Mouse (Mus musculus): Measurements from ENCODE around the gene Gp5. TPM values are rescaled to one million over a fixed set of nuclear protein-coding genes. Genes with fewer than 3 reads are reported as not detected.
A peak's percentile ranks its signal among the peaks of the same experiment; 100 is the strongest.
"Not testable (repeated sequence)": the region's sequence is repeated elsewhere in the genome, so short reads cannot be mapped to it uniquely, and the experiment has no call there.

Gene Gp5
- 31.1 and 37.5 TPM in 2 replicates for polyA plus RNA-seq (2014; fragmentation: Nextera tagmentation; extraction: Ambion mirVana)

DNA sequence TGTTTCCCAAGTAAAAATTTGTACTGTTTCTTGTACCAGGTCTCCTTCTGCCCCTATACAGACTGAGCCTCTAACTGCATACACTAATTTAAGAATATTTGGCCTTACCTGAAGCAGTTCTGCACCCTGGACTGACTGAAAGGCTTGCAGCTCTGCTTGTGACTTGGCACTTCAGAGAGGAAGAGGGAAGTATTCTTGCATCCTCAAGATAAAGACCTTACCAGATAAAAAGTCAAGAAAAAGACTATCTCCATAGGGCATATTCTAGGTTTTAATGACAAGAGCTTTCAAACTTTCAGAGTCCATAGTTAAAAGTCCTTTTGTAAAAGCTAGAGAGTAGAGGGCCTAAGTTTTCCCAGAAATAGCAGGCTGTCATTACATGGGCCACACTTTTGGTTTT is at the start of gene Gp5:
Gene Gp5 (minus strand): TSS at position 133 of the 400 bp plus-strand sequence.
- Histone ChIP-seq H3K9ac (ENCODE audit: low read depth, low read length) (peak within 1 kb of the TSS; percentile 65), H3K36me3 (ENCODE audit: control insufficient read depth, insufficient read depth, low read length) (no peaks in the 10 kb centered on the region), H3K9me3 (ENCODE audit: control insufficient read depth, low read length) (no peaks in the 10 kb centered on the region), H3K4me3 (ENCODE audit: low read depth, low read length) (peak within 1 kb of the TSS; percentile 62), H3K27me3 (replicated peaks; ENCODE audit: control insufficient read depth, insufficient read depth, low read length) (peaks cover 30% of the 10 kb centered on the region), H3K27ac (ENCODE audit: low read depth, low read length) (peak within 1 kb of the TSS; percentile 66), H3K4me2 (peak within 1 kb of the TSS; percentile 100), H3K4me1 (replicated peaks; ENCODE audit: control insufficient read depth, insufficient read depth, low read length) (peaks cover 31% of the 10 kb centered on the region)
- ATAC-seq (replicated peaks; ENCODE audit: low FRiP score) (peak; percentile 67), DNase-seq (ENCODE audit: low spot score) (no peak)

DNA sequence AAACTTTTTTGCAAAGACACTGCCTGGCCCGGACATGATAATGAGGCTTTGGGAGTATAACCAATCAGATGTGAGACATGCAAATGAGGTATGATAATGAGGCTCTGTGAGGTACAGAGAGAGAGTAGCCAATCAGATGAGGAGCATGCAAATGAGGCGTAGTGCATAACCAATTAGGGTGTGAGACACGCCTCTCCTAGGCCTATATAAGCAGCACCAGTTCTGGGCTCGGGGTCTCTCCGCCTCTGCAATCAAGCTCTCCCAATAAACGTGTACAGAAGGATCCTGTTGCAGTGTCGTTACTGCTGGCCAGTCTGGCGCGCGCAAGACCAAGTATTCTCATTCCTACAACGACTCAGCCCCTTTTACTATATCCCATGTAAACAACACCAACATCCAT is 42.9 kb upstream of the Gp5 start:
- not testable (repeated sequence) for ATAC-seq (replicated peaks; ENCODE audit: low FRiP score); DNase-seq (ENCODE audit: low spot score); H3K4me3 ChIP-seq (ENCODE audit: low read depth, low read length); H3K9me3 ChIP-seq (ENCODE audit: control insufficient read depth, low read length); H3K4me2 ChIP-seq; H3K4me1 ChIP-seq (replicated peaks; ENCODE audit: control insufficient read depth, insufficient read depth, low read length); H3K9ac ChIP-seq (ENCODE audit: low read depth, low read length); H3K27ac ChIP-seq (ENCODE audit: low read depth, low read length); H3K27me3 ChIP-seq (replicated peaks; ENCODE audit: control insufficient read depth, insufficient read depth, low read length)
- 94% methylated on average over 11 of the region's 11 CpGs for WGBS
- H3K36me3 ChIP-seq (ENCODE audit: control insufficient read depth, insufficient read depth, low read length): peaks cover 25% of the 10 kb centered on the region

DNA sequence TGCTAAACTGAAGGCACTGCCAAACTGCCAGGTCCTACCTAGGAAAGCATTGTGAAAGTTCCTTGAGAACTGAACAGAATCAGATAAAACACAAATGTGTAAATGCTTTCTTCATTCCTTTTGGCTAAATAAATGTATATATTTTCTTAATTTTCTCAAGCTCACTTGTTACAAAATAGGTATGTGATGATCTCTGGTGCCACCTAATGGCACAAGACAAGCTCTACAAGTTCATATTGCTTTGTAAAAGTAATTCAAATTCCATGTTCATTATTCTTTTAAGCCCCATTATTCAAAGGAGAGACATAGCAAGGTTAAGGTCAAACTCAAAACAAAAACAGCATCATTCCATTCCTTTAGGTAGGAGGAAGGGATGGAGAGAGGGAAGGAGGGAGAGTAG is 3.7 kb upstream of the Gp5 start:
- DNase-seq (ENCODE audit: low spot score) (no peak), ATAC-seq (replicated peaks; ENCODE audit: low FRiP score) (no peak)

DNA sequence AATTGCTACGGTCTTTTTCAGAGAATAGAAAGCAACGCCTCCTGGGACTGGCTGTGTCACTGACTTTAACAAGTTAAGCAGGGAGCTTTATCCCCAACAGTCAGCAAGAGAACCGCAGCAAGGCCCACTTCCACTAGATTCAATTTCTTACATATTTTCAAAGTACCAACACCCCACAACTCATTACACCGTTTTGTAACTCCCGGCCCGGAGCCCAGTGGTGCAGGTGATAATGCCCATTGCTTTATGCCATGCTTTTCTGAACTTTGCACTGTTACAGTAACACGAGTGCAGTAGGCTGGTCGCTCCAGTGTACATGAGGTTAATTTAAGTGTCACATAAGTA is 436 bp downstream of the Gp5 start:
- H3K4me3 ChIP-seq (ENCODE audit: low read depth, low read length): peak overlapping the region; percentile 62
- H3K27me3 ChIP-seq (replicated peaks; ENCODE audit: control insufficient read depth, insufficient read depth, low read length): peaks cover 30% of the 10 kb centered on the region
- no peaks in the 10 kb centered on the region for H3K36me3 ChIP-seq (ENCODE audit: control insufficient read depth, insufficient read depth, low read length)
- peak overlapping the region; percentile 100 for H3K4me2 ChIP-seq
- H3K9ac ChIP-seq (ENCODE audit: low read depth, low read length): 0 out of 2 replicates have a peak overlapping the region, but pooled peaks have one; percentile 65
- no peaks in the 10 kb centered on the region for H3K9me3 ChIP-seq (ENCODE audit: control insufficient read depth, low read length)
- ATAC-seq (replicated peaks; ENCODE audit: low FRiP score) (no peak), DNase-seq (ENCODE audit: low spot score) (no peak)
- H3K4me1 ChIP-seq (replicated peaks; ENCODE audit: control insufficient read depth, insufficient read depth, low read length): peaks cover 31% of the 10 kb centered on the region
- peak overlapping the region; percentile 54; the same call in 1 of the 2 replicates for H3K27ac ChIP-seq (ENCODE audit: low read depth, low read length)
- whole genome bisulfite sequencing: 39% methylated on average over 8 of the region's 8 CpGs

More for the DNA sequence above, 3.7 kb upstream of the Gp5 start:
- H3K9ac ChIP-seq (ENCODE audit: low read depth, low read length): no peak overlapping the region
- H3K9me3 ChIP-seq (ENCODE audit: control insufficient read depth, low read length): no peaks in the 10 kb centered on the region
- no peak overlapping the region for H3K4me2 ChIP-seq
- no peak overlapping the region for H3K27ac ChIP-seq (ENCODE audit: low read depth, low read length)
- peaks cover 22% of the 10 kb centered on the region for H3K4me1 ChIP-seq (replicated peaks; ENCODE audit: control insufficient read depth, insufficient read depth, low read length)
- peaks cover 12% of the 10 kb centered on the region; the same call in 1 of the 2 replicates for H3K27me3 ChIP-seq (replicated peaks; ENCODE audit: control insufficient read depth, insufficient read depth, low read length)
- H3K4me3 ChIP-seq (ENCODE audit: low read depth, low read length): no peak overlapping the region
- H3K36me3 ChIP-seq (ENCODE audit: control insufficient read depth, insufficient read depth, low read length): no peaks in the 10 kb centered on the region

DNA sequence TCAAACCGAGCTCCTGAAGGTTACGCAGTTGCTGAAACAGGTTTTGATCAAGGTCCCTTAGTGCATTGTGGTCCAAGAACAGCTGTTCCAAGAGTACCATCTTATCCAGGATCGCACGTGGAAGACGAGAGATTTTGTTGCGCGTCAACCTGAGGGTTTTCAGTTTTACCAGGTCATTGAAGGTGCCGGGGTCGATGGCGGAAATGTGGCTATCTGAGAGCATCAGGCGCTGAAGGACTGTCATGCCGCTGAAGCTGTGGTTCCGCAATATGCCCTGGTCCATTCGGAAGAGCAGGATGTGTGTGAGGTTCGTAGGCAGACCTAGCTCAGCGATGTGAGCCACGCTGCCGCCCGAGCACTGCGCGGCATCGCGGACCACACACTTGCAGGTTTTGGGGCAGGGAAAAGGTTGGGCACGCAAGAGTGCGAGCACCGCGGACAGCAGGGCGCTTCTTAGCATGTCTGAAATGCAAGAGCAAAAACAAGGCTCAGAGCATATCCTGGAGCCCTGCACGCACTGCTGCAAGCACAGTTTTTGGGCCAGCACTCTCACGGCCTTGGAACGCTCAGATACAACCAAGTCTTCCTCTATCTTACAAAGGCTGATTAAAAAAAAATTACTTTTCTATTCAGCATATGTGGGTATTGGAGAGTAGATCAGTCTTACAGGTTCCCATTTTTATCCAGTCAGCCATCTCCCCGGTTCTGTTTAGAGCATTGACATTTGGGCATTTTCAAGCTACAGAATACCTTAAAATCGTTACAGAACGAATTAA is 996 bp downstream of the Gp5 start:
- H3K4me2 ChIP-seq: peak overlapping the region; percentile 100
- no peaks in the 10 kb centered on the region for H3K36me3 ChIP-seq (ENCODE audit: control insufficient read depth, insufficient read depth, low read length)
- DNase-seq (ENCODE audit: low spot score): peak; percentile 51
- no peak for ATAC-seq (replicated peaks; ENCODE audit: low FRiP score)
- peaks cover 31% of the 10 kb centered on the region for H3K4me1 ChIP-seq (replicated peaks; ENCODE audit: control insufficient read depth, insufficient read depth, low read length)
- H3K9me3 ChIP-seq (ENCODE audit: control insufficient read depth, low read length): no peaks in the 10 kb centered on the region
- 2% methylated on average over 34 of the region's 34 CpGs for WGBS
- H3K27me3 ChIP-seq (replicated peaks; ENCODE audit: control insufficient read depth, insufficient read depth, low read length): peaks cover 30% of the 10 kb centered on the region
- no peak overlapping the region for H3K27ac ChIP-seq (ENCODE audit: low read depth, low read length)
- peak overlapping the region; percentile 62 for H3K4me3 ChIP-seq (ENCODE audit: low read depth, low read length)
- peak overlapping the region; percentile 65 for H3K9ac ChIP-seq (ENCODE audit: low read depth, low read length)

DNA sequence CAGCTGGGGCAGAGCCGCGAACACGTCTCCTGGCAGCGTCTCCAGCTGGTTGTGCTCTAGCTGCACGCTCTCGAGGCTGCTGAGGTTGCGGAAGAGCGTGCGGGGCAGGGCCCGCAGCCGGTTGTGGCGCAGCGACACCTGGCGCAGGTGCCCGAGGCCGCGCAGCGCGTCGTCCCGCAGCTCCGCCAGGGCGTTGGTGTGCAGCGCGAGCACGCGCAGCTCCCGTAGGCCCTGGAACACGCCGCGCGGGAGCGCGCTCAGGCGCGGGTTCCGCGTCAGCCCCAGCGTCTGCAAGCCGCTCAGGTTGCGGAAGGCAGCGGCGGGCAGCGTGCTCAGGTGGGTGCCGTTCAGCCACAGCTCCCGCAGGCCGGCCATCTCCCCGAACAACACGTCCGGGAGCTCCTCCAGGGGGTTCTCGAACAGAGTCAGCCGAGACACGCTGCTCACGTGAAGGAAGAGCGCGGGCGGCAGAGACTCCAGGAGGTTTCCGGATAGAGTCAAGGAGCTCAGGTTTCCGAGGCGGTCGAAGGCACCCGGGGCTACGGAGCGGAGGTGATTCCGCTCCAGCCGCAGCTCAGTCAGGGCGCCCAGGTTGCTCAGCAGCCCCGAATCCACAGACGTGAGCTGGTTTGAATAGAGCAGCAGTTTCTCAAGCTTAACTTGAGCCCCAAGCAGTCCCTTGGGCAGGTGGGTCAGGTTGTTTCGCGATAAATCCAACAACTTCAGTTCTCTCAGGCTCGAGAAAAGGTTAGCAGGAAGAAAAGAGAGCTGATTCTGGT is 1.8 kb downstream of the Gp5 start:
- peak; percentile 68 for DNase-seq (ENCODE audit: low spot score)
- ATAC-seq (replicated peaks; ENCODE audit: low FRiP score): peak; percentile 37; the same call in 1 of the 2 replicates
- Histone ChIP-seq H3K4me3 (ENCODE audit: low read depth, low read length) (peak overlapping the region; percentile 62), H3K27me3 (replicated peaks; ENCODE audit: control insufficient read depth, insufficient read depth, low read length) (peaks cover 30% of the 10 kb centered on the region), H3K9ac (ENCODE audit: low read depth, low read length) (peak overlapping the region; percentile 65), H3K27ac (ENCODE audit: low read depth, low read length) (no peak overlapping the region), H3K9me3 (ENCODE audit: control insufficient read depth, low read length) (no peaks in the 10 kb centered on the region), H3K4me2 (peak overlapping the region; percentile 100), H3K4me1 (replicated peaks; ENCODE audit: control insufficient read depth, insufficient read depth, low read length) (peaks cover 31% of the 10 kb centered on the region), H3K36me3 (ENCODE audit: control insufficient read depth, insufficient read depth, low read length) (no peaks in the 10 kb centered on the region)
- WGBS: under 1% methylated on average over 72 of the region's 72 CpGs

DNA sequence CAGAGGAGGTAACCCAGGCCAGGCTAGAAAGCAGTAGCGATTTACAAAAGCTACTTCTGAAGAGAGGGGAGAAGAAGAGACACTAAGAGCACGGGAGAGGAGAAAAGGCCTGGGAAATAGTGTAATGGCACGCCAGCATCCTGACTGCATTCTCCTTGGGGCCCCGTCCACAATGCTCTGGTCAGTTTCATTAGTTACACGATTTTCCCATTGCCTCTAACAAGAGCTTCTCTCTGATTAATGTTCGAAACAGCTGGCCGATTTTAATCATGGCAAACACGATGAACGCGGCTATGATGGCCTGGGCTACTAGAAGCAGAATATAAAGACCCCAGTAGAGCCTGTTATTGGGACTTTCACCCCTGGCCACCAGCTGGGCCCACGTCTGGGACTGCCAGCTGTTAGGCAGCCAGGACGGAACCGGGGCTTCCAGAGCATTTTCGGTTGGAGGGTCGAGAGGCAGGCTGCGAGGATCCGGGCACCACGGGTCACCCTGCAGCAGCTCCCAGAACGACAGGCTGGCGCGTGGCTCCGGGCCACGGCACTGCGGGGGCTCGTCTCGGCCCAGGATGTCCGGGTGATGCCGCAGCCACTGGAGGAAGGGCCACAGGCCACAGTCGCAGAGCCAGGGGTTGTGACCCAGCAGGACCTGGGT is 2.5 kb downstream of the Gp5 start:
- 21% methylated on average over 29 of the region's 29 CpGs for WGBS
- H3K4me3 ChIP-seq (ENCODE audit: low read depth, low read length): peak overlapping the region; percentile 62
- H3K27ac ChIP-seq (ENCODE audit: low read depth, low read length): no peak overlapping the region
- 0 out of 2 replicates have a peak, but pooled peaks have one; percentile 13 for ATAC-seq (replicated peaks; ENCODE audit: low FRiP score)
- peak; percentile 43 for DNase-seq (ENCODE audit: low spot score)
- H3K4me1 ChIP-seq (replicated peaks; ENCODE audit: control insufficient read depth, insufficient read depth, low read length): peaks cover 31% of the 10 kb centered on the region
- H3K27me3 ChIP-seq (replicated peaks; ENCODE audit: control insufficient read depth, insufficient read depth, low read length): peaks cover 30% of the 10 kb centered on the region
- peak overlapping the region; percentile 65 for H3K9ac ChIP-seq (ENCODE audit: low read depth, low read length)
- peak overlapping the region; percentile 100 for H3K4me2 ChIP-seq
- no peaks in the 10 kb centered on the region for H3K36me3 ChIP-seq (ENCODE audit: control insufficient read depth, insufficient read depth, low read length)
- no peaks in the 10 kb centered on the region for H3K9me3 ChIP-seq (ENCODE audit: control insufficient read depth, low read length)

DNA sequence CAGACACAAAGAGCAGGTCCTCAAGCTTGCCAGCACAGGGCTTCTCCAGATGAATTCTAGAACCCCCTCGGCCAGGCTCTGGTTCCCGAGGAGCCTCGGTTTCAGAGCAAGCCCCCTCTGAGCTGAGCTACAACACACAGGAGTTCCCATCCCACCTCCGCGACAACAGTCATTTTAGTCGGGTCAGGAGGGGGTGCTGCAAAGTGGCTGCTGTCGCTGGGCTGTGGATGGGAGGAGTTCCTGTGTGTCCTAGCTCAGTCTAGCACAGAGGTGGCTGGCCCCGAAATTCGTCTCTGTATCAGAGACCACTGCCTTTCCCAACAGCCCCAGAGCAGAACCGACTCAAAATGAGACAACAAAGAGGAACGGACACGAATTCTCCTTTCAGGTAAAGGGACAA is 3.3 kb downstream of the Gp5 start:
- peaks cover 31% of the 10 kb centered on the region for H3K4me1 ChIP-seq (replicated peaks; ENCODE audit: control insufficient read depth, insufficient read depth, low read length)
- no peak overlapping the region; the same call in 1 of the 2 replicates for H3K4me2 ChIP-seq
- peaks cover 30% of the 10 kb centered on the region for H3K27me3 ChIP-seq (replicated peaks; ENCODE audit: control insufficient read depth, insufficient read depth, low read length)
- no peaks in the 10 kb centered on the region for H3K36me3 ChIP-seq (ENCODE audit: control insufficient read depth, insufficient read depth, low read length)
- H3K9me3 ChIP-seq (ENCODE audit: control insufficient read depth, low read length): no peaks in the 10 kb centered on the region
- DNase-seq (ENCODE audit: low spot score) (peak; percentile 31), ATAC-seq (replicated peaks; ENCODE audit: low FRiP score) (no peak)
- H3K27ac ChIP-seq (ENCODE audit: low read depth, low read length): no peak overlapping the region
- no peak overlapping the region for H3K9ac ChIP-seq (ENCODE audit: low read depth, low read length)
- no peak overlapping the region for H3K4me3 ChIP-seq (ENCODE audit: low read depth, low read length)
- 46% methylated on average over 12 of the region's 12 CpGs for WGBS

All from liver, embryonic 11.5 days (tissue).